Mouse (Mus musculus): ENCODE data around the gene Ccdc6. TPM values are rescaled to one million over a fixed set of nuclear protein-coding genes. Genes with fewer than 3 reads are reported as not detected.

Gene Ccdc6
- polyA plus RNA-seq, 1 experiment from 2014 or later, result 39.6 TPM

GRCm38 (mm10) chr10:70180727-70181126 is 83.8 kb downstream of the Ccdc6 start:
- peak overlapping the region; percentile 55; the same call in 1 of the 2 replicates for H3K27ac ChIP-seq (ENCODE audit: low read depth, low read length)
- H3K9me3 ChIP-seq (ENCODE audit: control insufficient read depth, low read length), result no peaks in the 10 kb centered on the region
- H3K4me1 ChIP-seq (ENCODE audit: control insufficient read depth, insufficient read depth, low read length), result peaks cover 26% of the 10 kb centered on the region
- ATAC-seq (ENCODE audit: low FRiP score, low TSS enrichment), result no peak
- no peak overlapping the region for H3K4me2 ChIP-seq (replicated peaks; ENCODE audit: low read depth, low read length)
- peaks cover 27% of the 10 kb centered on the region for H3K36me3 ChIP-seq (ENCODE audit: control insufficient read depth, insufficient read depth, low read length)
- H3K9ac ChIP-seq (ENCODE audit: low read depth, low read length), result no peak overlapping the region
- no peak overlapping the region for H3K4me3 ChIP-seq (ENCODE audit: low read length)
- H3K27me3 ChIP-seq (ENCODE audit: control insufficient read depth, insufficient read depth, low read length), result no peaks in the 10 kb centered on the region
- WGBS, result 64% methylated on average over 9 of the region's 9 CpGs

DNA sequence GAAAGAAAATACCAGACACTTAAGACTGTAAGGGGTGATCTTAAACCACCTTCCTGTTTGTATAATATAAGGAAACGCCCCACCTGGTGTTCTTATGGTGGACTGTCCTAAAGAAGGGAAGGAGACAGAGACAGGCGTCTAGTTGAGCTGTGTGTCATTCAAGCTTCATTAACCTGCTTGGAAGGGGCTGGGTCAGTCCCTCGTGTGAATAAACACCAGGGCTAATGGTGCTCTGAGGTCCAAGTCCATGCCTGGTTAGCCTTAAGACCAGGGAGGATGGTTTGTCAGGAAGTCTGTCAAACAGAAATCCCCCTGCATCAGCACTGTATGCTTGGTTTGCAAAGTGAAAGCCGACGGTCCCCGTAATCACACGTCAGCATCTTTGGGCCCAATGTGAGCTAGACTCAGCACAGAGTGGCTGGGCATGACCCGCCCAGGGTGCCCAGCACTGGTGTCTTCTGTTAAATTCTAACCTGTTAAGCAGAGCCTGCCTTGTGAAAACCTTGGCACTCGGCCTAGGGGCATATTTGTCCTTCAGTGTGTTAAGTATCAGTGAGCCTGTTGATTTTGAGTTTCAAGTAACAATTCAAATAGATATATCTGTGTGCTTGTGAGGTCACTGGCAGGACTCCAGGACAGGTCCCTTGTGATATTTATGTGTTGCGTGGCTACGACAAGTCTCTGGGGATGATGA is 84.5 kb downstream of the Ccdc6 start:
- ATAC-seq (ENCODE audit: low FRiP score, low TSS enrichment), result peak; percentile 84
- WGBS, result 51% methylated on average over 11 of the region's 11 CpGs
- no peak overlapping the region for H3K9ac ChIP-seq (ENCODE audit: low read depth, low read length)
- H3K36me3 ChIP-seq (ENCODE audit: control insufficient read depth, insufficient read depth, low read length), result peaks cover 23% of the 10 kb centered on the region
- H3K4me1 ChIP-seq (ENCODE audit: control insufficient read depth, insufficient read depth, low read length), result peaks cover 26% of the 10 kb centered on the region
- no peak overlapping the region for H3K4me3 ChIP-seq (ENCODE audit: low read length)
- H3K27ac ChIP-seq (ENCODE audit: low read depth, low read length), result peak overlapping the region; percentile 55; the same call in 1 of the 2 replicates
- no peak overlapping the region for H3K4me2 ChIP-seq (replicated peaks; ENCODE audit: low read depth, low read length)
- no peaks in the 10 kb centered on the region for H3K27me3 ChIP-seq (ENCODE audit: control insufficient read depth, insufficient read depth, low read length)
- H3K9me3 ChIP-seq (ENCODE audit: control insufficient read depth, low read length), result no peaks in the 10 kb centered on the region

GRCm38 (mm10) chr10:70183210-70184080 is 86.5 kb downstream of the Ccdc6 start:
- Histone ChIP-seq H3K36me3 (ENCODE audit: control insufficient read depth, insufficient read depth, low read length) (peaks cover 28% of the 10 kb centered on the region), H3K9me3 (ENCODE audit: control insufficient read depth, low read length) (no peaks in the 10 kb centered on the region)
- WGBS, result 66% methylated on average over 15 of the region's 15 CpGs

GRCm38 (mm10) chr10:70186136-70186535 is 89.2 kb downstream of the Ccdc6 start:
- Histone ChIP-seq H3K9me3 (ENCODE audit: control insufficient read depth, low read length) (no peaks in the 10 kb centered on the region), H3K4me1 (ENCODE audit: control insufficient read depth, insufficient read depth, low read length) (peaks cover 21% of the 10 kb centered on the region), H3K27me3 (ENCODE audit: control insufficient read depth, insufficient read depth, low read length) (no peaks in the 10 kb centered on the region), H3K36me3 (ENCODE audit: control insufficient read depth, insufficient read depth, low read length) (peaks cover 51% of the 10 kb centered on the region), H3K4me2 (replicated peaks; ENCODE audit: low read depth, low read length) (no peak overlapping the region), H3K9ac (ENCODE audit: low read depth, low read length) (no peak overlapping the region), H3K4me3 (ENCODE audit: low read length) (no peak overlapping the region), H3K27ac (ENCODE audit: low read depth, low read length) (no peak overlapping the region)
- 80% methylated on average over 9 of the region's 9 CpGs for WGBS
- no peak for ATAC-seq (ENCODE audit: low FRiP score, low TSS enrichment)

More at GRCm38 (mm10) chr10:70183210-70184080, 86.5 kb downstream of the Ccdc6 start:
- H3K9ac ChIP-seq (ENCODE audit: low read depth, low read length), result peak overlapping the region; percentile 8; the same call in 1 of the 2 replicates
- no peak overlapping the region for H3K4me2 ChIP-seq (replicated peaks; ENCODE audit: low read depth, low read length)
- H3K4me3 ChIP-seq (ENCODE audit: low read length), result no peak overlapping the region
- H3K27me3 ChIP-seq (ENCODE audit: control insufficient read depth, insufficient read depth, low read length), result no peaks in the 10 kb centered on the region
- ATAC-seq (ENCODE audit: low FRiP score, low TSS enrichment), result peak; percentile 25; the same call in 1 of the 2 replicates
- H3K4me1 ChIP-seq (ENCODE audit: control insufficient read depth, insufficient read depth, low read length), result peaks cover 26% of the 10 kb centered on the region
- peak overlapping the region; percentile 51 for H3K27ac ChIP-seq (ENCODE audit: low read depth, low read length)

DNA sequence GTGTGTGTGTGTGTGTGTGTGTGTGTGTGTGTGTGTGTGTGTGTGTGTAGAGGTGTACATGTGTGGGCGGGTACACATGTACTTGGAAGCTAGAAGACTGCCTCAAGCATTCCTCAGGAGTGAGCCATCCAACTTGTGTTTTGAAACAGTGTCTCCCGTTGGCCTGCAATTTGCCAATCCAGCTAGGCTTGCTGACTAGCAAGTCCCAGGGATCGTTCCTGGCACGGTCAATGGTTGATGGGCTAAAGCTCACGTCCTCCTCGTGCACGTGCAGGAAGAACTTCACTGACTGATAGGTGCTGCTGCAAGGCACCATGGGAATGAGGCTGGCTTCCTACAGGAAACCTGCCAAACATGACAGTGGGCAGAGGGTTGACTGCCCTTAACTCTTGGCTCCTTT is 89.7 kb downstream of the Ccdc6 start:
- Histone ChIP-seq H3K27me3 (ENCODE audit: control insufficient read depth, insufficient read depth, low read length) (no peaks in the 10 kb centered on the region), H3K4me3 (ENCODE audit: low read length) (no peak overlapping the region), H3K9ac (ENCODE audit: low read depth, low read length) (no peak overlapping the region), H3K9me3 (ENCODE audit: control insufficient read depth, low read length) (no peaks in the 10 kb centered on the region), H3K36me3 (ENCODE audit: control insufficient read depth, insufficient read depth, low read length) (peaks cover 55% of the 10 kb centered on the region), H3K27ac (ENCODE audit: low read depth, low read length) (no peak overlapping the region), H3K4me1 (ENCODE audit: control insufficient read depth, insufficient read depth, low read length) (peaks cover 16% of the 10 kb centered on the region), H3K4me2 (replicated peaks; ENCODE audit: low read depth, low read length) (no peak overlapping the region)
- ATAC-seq (ENCODE audit: low FRiP score, low TSS enrichment), result no peak
- WGBS, result 94% methylated on average over 7 of the region's 7 CpGs

DNA sequence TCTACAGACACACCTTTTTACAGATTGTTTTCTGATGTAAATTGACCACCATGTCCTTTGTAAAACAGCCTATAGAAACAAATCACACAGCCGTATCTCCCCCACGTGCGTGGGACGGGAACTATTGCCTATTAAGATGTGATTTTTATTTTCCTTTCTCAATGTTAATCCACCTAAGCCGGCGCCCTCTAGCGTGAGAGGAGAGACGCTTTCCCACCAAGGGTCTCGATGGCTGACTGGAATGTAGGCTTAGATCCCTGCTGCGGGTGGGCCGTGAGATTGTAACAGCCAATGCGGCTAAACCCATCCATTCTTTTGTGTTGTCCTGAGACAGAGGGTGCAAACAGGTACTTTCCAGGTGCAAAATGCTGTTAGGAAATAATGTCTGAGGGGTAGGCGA is 92.9 kb downstream of the Ccdc6 start:
- H3K27me3 ChIP-seq (ENCODE audit: control insufficient read depth, insufficient read depth, low read length), result no peaks in the 10 kb centered on the region
- no peak overlapping the region for H3K27ac ChIP-seq (ENCODE audit: low read depth, low read length)
- no peak overlapping the region for H3K4me2 ChIP-seq (replicated peaks; ENCODE audit: low read depth, low read length)
- H3K36me3 ChIP-seq (ENCODE audit: control insufficient read depth, insufficient read depth, low read length), result peaks cover 56% of the 10 kb centered on the region
- H3K4me1 ChIP-seq (ENCODE audit: control insufficient read depth, insufficient read depth, low read length), result no peaks in the 10 kb centered on the region
- H3K9ac ChIP-seq (ENCODE audit: low read depth, low read length), result no peak overlapping the region
- 85% methylated on average over 13 of the region's 13 CpGs for WGBS
- no peaks in the 10 kb centered on the region for H3K9me3 ChIP-seq (ENCODE audit: control insufficient read depth, low read length)
- H3K4me3 ChIP-seq (ENCODE audit: low read length), result no peak overlapping the region
- ATAC-seq (ENCODE audit: low FRiP score, low TSS enrichment), result no peak

DNA sequence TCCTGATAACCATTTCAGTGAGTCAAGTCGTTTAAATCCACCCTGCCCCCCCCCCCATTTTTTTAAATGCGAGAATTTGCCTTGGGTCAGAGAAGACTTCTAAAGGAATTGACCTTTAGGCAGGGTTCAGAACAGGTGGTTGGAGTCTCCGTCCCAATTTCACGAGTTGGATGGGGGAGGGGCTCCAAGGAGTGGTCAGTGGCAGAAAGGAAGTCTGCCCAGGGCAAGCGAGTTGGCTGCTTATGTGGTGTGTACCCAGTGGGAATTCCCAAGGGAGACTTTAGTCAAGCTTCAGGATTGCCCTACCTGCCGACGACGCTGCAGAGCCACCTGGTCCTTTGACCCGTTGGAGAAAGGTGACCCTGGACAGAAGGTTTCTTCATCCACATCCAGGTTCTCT is 97.4 kb downstream of the Ccdc6 start:
- no peak overlapping the region for H3K4me3 ChIP-seq (ENCODE audit: low read length)
- H3K9ac ChIP-seq (ENCODE audit: low read depth, low read length), result no peak overlapping the region
- H3K4me1 ChIP-seq (ENCODE audit: control insufficient read depth, insufficient read depth, low read length), result 0 out of 2 replicates have a peak, but pooled peaks cover 3% of the 10 kb centered on the region
- H3K27me3 ChIP-seq (ENCODE audit: control insufficient read depth, insufficient read depth, low read length), result no peaks in the 10 kb centered on the region
- ATAC-seq (ENCODE audit: low FRiP score, low TSS enrichment), result no peak
- H3K27ac ChIP-seq (ENCODE audit: low read depth, low read length), result no peak overlapping the region
- WGBS, result 56% methylated on average over 9 of the region's 9 CpGs
- peaks cover 29% of the 10 kb centered on the region for H3K36me3 ChIP-seq (ENCODE audit: control insufficient read depth, insufficient read depth, low read length)
- H3K9me3 ChIP-seq (ENCODE audit: control insufficient read depth, low read length), result no peaks in the 10 kb centered on the region
- H3K4me2 ChIP-seq (replicated peaks; ENCODE audit: low read depth, low read length), result no peak overlapping the region

DNA sequence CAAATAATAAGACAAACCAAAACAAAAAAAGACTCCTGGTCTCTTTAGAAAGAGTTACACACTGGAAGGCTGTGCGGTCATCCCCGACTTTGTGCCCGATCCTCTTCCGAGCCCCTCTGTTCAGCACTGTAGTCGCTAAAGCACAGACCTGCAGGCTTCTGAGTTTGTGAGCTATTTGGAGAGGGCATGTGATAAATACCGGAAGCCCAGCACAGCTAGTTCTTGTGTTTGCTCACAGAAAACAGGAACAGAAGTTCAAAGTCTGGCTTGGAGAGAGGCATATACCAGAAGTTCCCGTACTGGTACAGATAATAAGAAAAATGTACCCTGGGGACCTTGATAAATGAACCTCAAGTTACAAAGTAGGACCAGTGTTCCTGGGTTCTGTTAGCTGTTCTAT is 98.4 kb downstream of the Ccdc6 start:
- Histone ChIP-seq H3K27ac (ENCODE audit: low read depth, low read length) (no peak overlapping the region), H3K9ac (ENCODE audit: low read depth, low read length) (no peak overlapping the region), H3K4me2 (replicated peaks; ENCODE audit: low read depth, low read length) (no peak overlapping the region), H3K36me3 (ENCODE audit: control insufficient read depth, insufficient read depth, low read length) (peaks cover 19% of the 10 kb centered on the region), H3K9me3 (ENCODE audit: control insufficient read depth, low read length) (no peaks in the 10 kb centered on the region), H3K4me3 (ENCODE audit: low read length) (no peak overlapping the region), H3K4me1 (ENCODE audit: control insufficient read depth, insufficient read depth, low read length) (0 out of 2 replicates have a peak, but pooled peaks cover 3% of the 10 kb centered on the region), H3K27me3 (ENCODE audit: control insufficient read depth, insufficient read depth, low read length) (no peaks in the 10 kb centered on the region)
- 71% methylated on average over 7 of the region's 7 CpGs for WGBS
- ATAC-seq (ENCODE audit: low FRiP score, low TSS enrichment), result no peak

DNA sequence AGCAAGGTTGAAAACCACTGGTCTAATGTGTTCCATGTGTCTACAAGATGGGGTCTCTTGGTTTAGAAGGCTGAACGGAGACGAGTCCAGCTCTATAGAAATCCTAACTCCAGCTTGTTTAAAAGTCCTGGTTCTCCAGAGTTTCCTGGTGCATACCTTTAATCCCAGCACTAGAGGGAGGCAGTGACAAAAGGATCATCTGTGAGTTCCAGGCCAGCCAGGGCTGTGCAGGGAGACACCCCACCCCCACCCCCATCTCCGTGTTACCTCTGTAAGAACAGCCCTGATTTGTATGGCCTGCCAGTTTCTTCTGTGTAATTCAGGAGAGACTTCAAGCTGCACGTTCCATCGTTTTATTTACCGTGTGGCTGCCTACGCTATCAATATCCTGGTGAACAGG is 98.9 kb downstream of the Ccdc6 start:
- H3K36me3 ChIP-seq (ENCODE audit: control insufficient read depth, insufficient read depth, low read length), result peaks cover 15% of the 10 kb centered on the region
- no peaks in the 10 kb centered on the region for H3K27me3 ChIP-seq (ENCODE audit: control insufficient read depth, insufficient read depth, low read length)
- WGBS, result 54% methylated on average over 7 of the region's 7 CpGs
- H3K4me1 ChIP-seq (ENCODE audit: control insufficient read depth, insufficient read depth, low read length), result 0 out of 2 replicates have a peak, but pooled peaks cover 3% of the 10 kb centered on the region
- no peak overlapping the region for H3K9ac ChIP-seq (ENCODE audit: low read depth, low read length)
- no peaks in the 10 kb centered on the region for H3K9me3 ChIP-seq (ENCODE audit: control insufficient read depth, low read length)
- ATAC-seq (ENCODE audit: low FRiP score, low TSS enrichment), result peak; percentile 56; the same call in 1 of the 2 replicates
- H3K4me3 ChIP-seq (ENCODE audit: low read length), result no peak overlapping the region
- H3K4me2 ChIP-seq (replicated peaks; ENCODE audit: low read depth, low read length), result no peak overlapping the region
- H3K27ac ChIP-seq (ENCODE audit: low read depth, low read length), result no peak overlapping the region
